Mouse (Mus musculus): ENCODE measurements at regions not wholly inside any gene's neighbourhood (a gene's known extent, or its start where the extent isn't known, plus 50 kb on each side); places are given as distances from the start of the nearest gene placed in this dataset.

DNA sequence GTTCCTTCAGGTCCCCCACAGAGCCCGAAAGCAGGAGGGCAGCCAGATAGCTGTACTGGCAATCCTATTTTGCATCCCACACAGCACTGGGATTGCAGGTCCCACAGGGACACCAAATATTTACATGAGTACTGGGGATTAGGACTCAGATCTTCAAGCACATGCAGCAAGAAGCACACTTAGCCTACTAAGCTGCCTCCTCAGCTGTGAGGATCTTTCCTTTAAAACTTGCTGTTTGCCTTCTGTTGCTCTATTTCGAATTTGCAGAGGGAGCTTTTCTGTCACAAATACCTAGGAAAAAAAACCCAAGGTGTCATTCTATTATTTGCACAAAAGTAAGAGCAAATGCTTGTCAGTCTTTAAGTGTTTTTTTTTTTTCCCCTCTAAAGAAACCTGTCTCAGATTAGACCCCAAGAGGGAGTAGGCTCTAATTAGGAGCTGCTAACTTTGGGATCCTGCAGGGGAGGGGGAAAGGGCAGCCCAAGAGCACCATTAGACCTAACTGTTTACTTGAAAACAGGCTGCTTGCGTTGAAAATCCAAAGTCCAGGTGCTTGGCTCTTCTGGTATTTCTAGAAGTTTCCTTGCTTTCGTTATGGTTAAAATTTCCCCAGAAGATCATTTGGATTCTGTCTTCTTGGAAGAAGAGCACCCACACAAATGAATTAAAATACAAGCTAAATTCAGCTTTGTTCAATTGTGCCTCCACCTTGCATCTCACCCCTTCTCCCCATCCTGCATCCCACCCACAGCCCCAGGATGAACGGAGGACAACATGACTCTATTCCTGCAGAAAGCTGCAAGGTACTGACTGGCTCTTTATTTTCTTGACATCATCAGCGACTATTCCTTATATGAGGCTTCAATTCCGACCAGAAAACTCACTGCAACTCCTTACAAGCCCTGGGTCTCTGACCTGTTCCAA is 215.5 kb downstream of the Kcnj2 start:
- WGBS: 66% methylated on average over 7 of the region's 7 CpGs
- Histone ChIP-seq H3K36me3 (no peaks in the 10 kb centered on the region), H3K4me2 (no peak overlapping the region), H3K9me3 (replicated peaks) (no peaks in the 10 kb centered on the region), H3K4me1 (no peaks in the 10 kb centered on the region), H3K4me3 (replicated peaks) (no peak overlapping the region), H3K9ac (replicated peaks) (no peak overlapping the region), H3K27ac (replicated peaks) (no peak overlapping the region), H3K27me3 (replicated peaks) (no peaks in the 10 kb centered on the region)
- no peak for ATAC-seq (ENCODE audit: low FRiP score)

DNA sequence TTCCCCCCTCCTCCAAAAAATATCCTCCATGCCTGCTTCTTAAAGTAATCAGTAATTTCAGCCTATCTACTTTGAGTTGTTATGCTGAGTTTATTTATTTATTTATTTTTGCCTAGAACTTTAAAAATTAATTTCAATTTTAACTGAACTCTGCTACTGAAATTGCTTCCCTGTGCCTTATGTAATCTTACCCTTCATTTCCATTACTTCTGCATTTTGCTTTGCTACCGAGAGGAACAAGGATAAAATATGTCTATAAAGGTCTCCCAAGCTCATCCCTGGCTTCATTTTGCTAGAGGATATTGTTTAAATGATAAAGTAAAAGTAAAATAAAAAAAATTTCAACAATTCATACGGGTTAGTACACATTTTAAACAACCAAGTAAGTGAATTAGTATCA is 216.3 kb downstream of the Kcnj2 start:
- no peak overlapping the region for H3K9ac ChIP-seq (replicated peaks)
- H3K27ac ChIP-seq (replicated peaks): no peak overlapping the region
- H3K9me3 ChIP-seq (replicated peaks): no peaks in the 10 kb centered on the region
- WGBS: 68% methylated on average over 2 of the region's 2 CpGs
- no peaks in the 10 kb centered on the region for H3K27me3 ChIP-seq (replicated peaks)
- ATAC-seq (ENCODE audit: low FRiP score): no peak
- H3K4me2 ChIP-seq: no peak overlapping the region
- H3K4me3 ChIP-seq (replicated peaks): no peak overlapping the region
- H3K4me1 ChIP-seq: no peaks in the 10 kb centered on the region
- no peaks in the 10 kb centered on the region for H3K36me3 ChIP-seq

DNA sequence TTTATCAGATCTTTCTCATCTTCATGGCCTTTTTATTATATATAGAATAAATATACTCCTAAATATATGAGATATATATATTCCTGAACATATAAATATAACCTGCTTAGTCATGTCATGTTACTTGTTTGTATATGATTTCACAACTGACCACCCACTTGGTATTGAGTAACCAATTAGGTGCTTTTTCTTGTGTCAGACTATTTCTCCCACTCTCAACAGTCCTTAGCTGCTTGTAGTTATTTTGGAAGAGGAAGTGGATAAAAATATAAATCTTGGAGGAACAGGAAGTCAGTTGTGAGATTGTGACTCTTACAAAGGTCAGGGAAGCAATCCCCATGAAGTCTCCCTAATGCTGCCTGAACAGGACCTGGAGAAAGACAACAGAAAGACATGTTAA is 224.6 kb downstream of the Kcnj2 start:
- Histone ChIP-seq H3K9me3 (replicated peaks) (0 out of 2 replicates have a peak, but pooled peaks cover 6% of the 10 kb centered on the region), H3K4me2 (no peak overlapping the region), H3K9ac (replicated peaks) (no peak overlapping the region), H3K4me1 (no peaks in the 10 kb centered on the region), H3K36me3 (no peaks in the 10 kb centered on the region), H3K4me3 (replicated peaks) (no peak overlapping the region), H3K27me3 (replicated peaks) (no peaks in the 10 kb centered on the region), H3K27ac (replicated peaks) (no peak overlapping the region)
- ATAC-seq (ENCODE audit: low FRiP score): no peak

DNA sequence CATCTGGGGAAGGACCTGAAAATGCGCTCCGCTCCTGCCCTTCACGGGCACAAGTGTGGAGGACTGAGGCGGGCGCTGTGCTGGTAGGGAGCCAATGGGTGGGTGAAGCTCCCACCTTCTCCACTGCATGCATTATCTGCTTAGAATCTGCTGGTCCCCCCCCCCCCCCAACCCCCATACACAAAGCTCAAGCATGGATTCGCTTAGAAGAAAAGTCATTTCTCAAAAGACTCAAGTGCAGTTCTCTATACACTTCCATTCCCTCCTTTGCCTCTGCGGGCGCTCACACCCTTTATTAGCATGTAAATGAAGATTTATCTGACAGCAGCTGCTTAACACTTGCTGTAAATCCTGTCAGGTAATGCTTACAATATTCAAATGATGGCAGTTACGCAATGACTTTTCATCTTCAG is 230.4 kb downstream of the Kcnj2 start:
- Histone ChIP-seq H3K9me3 (replicated peaks) (0 out of 2 replicates have a peak, but pooled peaks cover 6% of the 10 kb centered on the region), H3K9ac (replicated peaks) (no peak overlapping the region), H3K4me1 (peaks cover 8% of the 10 kb centered on the region), H3K36me3 (no peaks in the 10 kb centered on the region), H3K27me3 (replicated peaks) (no peaks in the 10 kb centered on the region), H3K27ac (replicated peaks) (no peak overlapping the region), H3K4me3 (replicated peaks) (peak overlapping the region; percentile 15; the same call in 1 of the 2 replicates), H3K4me2 (peak overlapping the region; percentile 52)
- ATAC-seq (ENCODE audit: low FRiP score): no peak
- 11% methylated on average over 9 of the region's 9 CpGs for WGBS

DNA sequence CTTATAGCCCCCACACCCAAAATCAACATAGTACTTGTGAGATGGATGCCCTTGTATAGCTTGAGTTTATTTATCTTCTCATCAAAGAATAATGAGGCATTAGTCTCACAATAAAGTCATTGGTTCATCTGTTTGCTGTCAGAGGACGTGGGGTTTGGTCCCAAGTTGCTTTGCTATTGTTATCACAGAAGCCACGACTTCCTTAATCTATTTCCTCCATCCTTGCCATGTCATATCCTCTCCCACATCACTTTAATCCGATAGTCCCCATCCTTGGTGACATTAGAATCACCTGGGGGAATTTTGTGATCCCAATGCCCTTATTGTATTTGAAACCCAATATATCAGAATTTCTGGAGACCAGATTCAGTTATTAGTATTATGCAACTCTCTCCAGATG is 246.8 kb downstream of the Kcnj2 start:
- H3K4me2 ChIP-seq: no peak overlapping the region
- H3K9ac ChIP-seq (replicated peaks): no peak overlapping the region
- H3K9me3 ChIP-seq (replicated peaks): no peaks in the 10 kb centered on the region
- H3K27ac ChIP-seq (replicated peaks): no peak overlapping the region
- no peak overlapping the region for H3K4me3 ChIP-seq (replicated peaks)
- no peaks in the 10 kb centered on the region for H3K4me1 ChIP-seq
- WGBS: 53% methylated on average over 3 of the region's 3 CpGs
- H3K27me3 ChIP-seq (replicated peaks): no peaks in the 10 kb centered on the region
- H3K36me3 ChIP-seq: no peaks in the 10 kb centered on the region
- ATAC-seq (ENCODE audit: low FRiP score): no peak

DNA sequence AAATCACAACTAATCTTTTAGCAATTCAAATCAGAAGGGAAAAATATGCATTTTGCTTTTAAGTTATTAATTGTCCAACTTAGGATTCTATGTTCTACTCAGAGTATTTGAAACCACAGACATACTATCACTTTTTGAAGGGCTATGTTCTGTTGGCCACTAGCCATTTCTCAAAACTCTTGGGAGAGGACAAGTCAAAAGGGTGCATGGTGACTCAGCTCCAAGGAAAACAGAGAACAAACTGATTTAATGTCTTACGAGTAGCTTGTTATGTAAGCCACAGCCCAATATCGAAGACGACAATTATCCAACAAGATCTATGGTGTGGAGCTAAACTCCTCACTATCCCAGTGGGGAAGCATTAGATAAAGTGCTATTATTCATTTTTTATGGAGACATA is 247.6 kb downstream of the Kcnj2 start:
- Histone ChIP-seq H3K27me3 (replicated peaks) (no peaks in the 10 kb centered on the region), H3K4me1 (no peaks in the 10 kb centered on the region), H3K27ac (replicated peaks) (no peak overlapping the region), H3K4me3 (replicated peaks) (no peak overlapping the region), H3K9ac (replicated peaks) (no peak overlapping the region), H3K36me3 (no peaks in the 10 kb centered on the region), H3K9me3 (replicated peaks) (no peaks in the 10 kb centered on the region), H3K4me2 (no peak overlapping the region)
- no peak for ATAC-seq (ENCODE audit: low FRiP score)
- 44% methylated on average over 3 of the region's 3 CpGs for WGBS

DNA sequence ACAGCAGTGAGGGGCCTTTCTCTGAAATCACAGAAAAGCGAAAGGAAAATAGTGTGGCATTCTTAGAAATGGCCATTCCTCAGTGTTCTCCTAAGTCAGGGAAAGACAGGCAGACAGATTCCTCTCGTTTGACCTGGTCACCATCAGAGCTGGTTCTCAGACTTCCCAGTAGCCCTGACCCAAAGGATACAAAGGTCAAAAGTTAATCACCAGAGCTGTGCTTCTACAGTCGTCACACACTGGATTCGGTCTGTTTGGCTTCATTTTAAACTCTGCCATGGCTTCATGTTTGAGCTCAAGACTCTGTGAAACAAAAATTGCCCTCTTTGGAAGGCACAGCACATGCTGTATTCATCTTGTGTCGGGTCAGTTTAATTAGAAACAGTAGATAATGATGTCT is 255.6 kb downstream of the Kcnj2 start:
- H3K4me1 ChIP-seq: no peaks in the 10 kb centered on the region
- H3K9me3 ChIP-seq (replicated peaks): no peaks in the 10 kb centered on the region
- ATAC-seq (ENCODE audit: low FRiP score): no peak
- H3K27ac ChIP-seq (replicated peaks): no peak overlapping the region
- WGBS: 60% methylated on average over 5 of the region's 5 CpGs
- no peaks in the 10 kb centered on the region for H3K27me3 ChIP-seq (replicated peaks)
- no peaks in the 10 kb centered on the region for H3K36me3 ChIP-seq
- no peak overlapping the region for H3K9ac ChIP-seq (replicated peaks)
- no peak overlapping the region for H3K4me2 ChIP-seq
- H3K4me3 ChIP-seq (replicated peaks): no peak overlapping the region

DNA sequence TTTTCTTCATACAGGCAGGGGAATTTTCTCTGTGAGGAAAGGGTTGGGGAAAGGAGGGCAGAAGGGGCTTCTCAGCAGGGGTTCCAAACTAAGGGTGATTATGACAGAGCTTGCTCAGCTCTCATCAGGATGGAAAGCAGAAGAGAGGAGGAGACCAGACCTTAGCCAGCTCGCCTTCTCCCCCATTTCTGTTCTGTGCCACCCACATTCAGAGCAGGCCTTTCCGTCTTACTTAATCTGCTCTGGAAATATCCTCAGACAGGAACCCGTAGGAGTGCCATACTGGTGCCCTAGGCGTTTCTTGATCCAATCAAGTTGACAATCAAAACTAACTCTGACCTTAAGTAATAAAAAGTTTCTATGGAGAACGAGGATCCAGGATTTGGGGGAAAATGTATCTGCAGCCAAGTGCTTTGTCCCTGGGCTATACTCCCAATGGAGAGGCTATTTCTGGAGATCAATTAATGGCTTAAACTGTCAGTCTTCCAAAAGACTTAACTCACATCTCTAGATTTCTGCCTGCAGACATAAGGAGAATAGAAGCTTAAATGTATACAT is 258.6 kb downstream of the Kcnj2 start:
- ATAC-seq (ENCODE audit: low FRiP score): no peak
- no peaks in the 10 kb centered on the region for H3K4me1 ChIP-seq
- H3K4me3 ChIP-seq (replicated peaks): no peak overlapping the region
- no peaks in the 10 kb centered on the region for H3K9me3 ChIP-seq (replicated peaks)
- H3K9ac ChIP-seq (replicated peaks): no peak overlapping the region
- H3K36me3 ChIP-seq: no peaks in the 10 kb centered on the region
- no peak overlapping the region for H3K27ac ChIP-seq (replicated peaks)
- WGBS: 92% methylated on average over 5 of the region's 5 CpGs
- H3K4me2 ChIP-seq: no peak overlapping the region
- no peaks in the 10 kb centered on the region for H3K27me3 ChIP-seq (replicated peaks)

DNA sequence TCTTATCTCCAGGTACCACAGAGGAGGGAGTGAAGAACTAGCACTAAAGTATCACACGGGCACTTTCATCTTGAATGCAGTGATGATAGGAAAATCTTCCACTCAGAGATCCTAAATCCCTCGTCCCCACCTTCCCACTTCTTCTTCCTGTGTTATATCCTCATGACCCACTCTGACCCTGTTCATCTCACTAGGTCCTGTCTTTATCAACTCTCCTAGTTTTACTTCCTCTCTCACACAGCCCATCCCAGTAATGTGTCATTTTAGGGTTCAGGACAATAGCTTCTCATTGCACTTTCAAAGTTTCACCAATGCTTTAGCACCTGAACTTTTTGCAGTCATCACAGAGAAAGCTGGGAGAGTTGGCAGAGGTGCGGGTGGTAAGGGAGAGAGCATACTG is 261.0 kb downstream of the Kcnj2 start:
- ATAC-seq (ENCODE audit: low FRiP score): no peak
- 87% methylated on average over 3 of the region's 3 CpGs for WGBS
- H3K27ac ChIP-seq (replicated peaks): no peak overlapping the region

DNA sequence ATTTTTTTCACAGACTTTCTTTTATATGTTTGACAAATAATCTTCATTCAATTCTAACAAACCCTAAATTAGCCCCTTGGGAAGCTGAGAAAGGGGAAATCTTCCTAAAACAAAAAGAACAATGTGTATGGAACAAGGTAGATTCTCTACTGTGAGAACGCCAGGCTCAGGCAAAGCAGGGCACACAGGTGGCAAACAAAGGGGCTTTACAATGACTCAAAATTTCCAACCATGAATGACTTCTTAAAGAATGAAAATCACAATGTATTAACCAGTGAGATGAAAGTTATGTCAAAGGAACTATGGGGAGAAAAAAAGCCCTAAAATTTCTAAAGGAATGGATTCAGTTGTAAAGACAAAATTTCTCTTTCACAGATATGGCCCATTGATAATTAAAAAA is 262.3 kb downstream of the Kcnj2 start:
- H3K36me3 ChIP-seq: no peaks in the 10 kb centered on the region
- no peaks in the 10 kb centered on the region for H3K4me1 ChIP-seq
- no peaks in the 10 kb centered on the region for H3K27me3 ChIP-seq (replicated peaks)
- WGBS: 70% methylated on average over 1 of the region's 1 CpGs
- H3K9ac ChIP-seq (replicated peaks): no peak overlapping the region
- no peak overlapping the region for H3K4me3 ChIP-seq (replicated peaks)
- ATAC-seq (ENCODE audit: low FRiP score): no peak
- H3K27ac ChIP-seq (replicated peaks): no peak overlapping the region
- no peaks in the 10 kb centered on the region for H3K9me3 ChIP-seq (replicated peaks)
- H3K4me2 ChIP-seq: no peak overlapping the region

More for the DNA sequence above, 261.0 kb downstream of the Kcnj2 start:
- Histone ChIP-seq H3K9ac (replicated peaks) (no peak overlapping the region), H3K9me3 (replicated peaks) (no peaks in the 10 kb centered on the region), H3K4me3 (replicated peaks) (no peak overlapping the region), H3K4me1 (no peaks in the 10 kb centered on the region), H3K27me3 (replicated peaks) (no peaks in the 10 kb centered on the region), H3K36me3 (no peaks in the 10 kb centered on the region), H3K4me2 (no peak overlapping the region)

DNA sequence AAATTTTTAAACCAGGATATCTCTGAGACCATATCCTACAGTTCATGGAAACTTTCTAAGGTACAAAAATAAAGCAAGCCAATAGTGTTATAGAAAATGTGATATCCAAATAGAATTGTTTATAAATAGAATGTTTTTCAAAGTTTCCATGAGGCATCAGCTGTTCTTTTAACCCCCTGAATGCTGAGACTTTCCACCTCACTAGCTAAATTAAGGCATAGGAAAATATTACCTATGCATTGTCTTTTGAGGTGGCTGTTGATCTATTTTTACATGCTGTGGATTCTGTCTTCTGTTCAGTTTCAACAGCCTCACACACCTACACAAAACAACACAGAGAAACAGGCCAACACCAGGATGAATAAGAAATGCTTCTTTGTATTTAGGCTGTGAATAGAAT is 265.6 kb downstream of the Kcnj2 start:
- Histone ChIP-seq H3K27ac (replicated peaks) (no peak overlapping the region), H3K4me3 (replicated peaks) (no peak overlapping the region), H3K4me2 (no peak overlapping the region), H3K27me3 (replicated peaks) (no peaks in the 10 kb centered on the region), H3K9ac (replicated peaks) (no peak overlapping the region), H3K9me3 (replicated peaks) (no peaks in the 10 kb centered on the region), H3K36me3 (no peaks in the 10 kb centered on the region), H3K4me1 (no peaks in the 10 kb centered on the region)
- ATAC-seq (ENCODE audit: low FRiP score): no peak

DNA sequence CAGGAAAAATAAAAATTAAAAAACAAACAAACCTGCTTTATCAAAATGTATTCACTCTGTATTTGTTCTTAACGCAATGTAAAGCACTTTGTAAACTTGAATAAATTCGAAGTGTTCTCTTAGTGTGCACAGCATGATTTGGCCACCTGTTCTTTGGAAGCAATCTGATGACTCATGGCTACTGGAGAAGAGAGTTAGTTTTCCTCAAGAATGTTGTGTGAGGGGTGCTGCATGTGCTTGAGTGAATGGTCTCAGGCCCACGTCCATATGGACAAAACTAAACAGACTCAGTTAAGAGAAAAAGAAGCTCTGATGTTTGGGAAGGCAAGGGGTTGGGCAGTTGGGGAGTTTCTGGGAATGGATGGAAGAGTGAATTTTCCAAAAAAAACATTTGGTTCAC is 267.1 kb downstream of the Kcnj2 start:
- Histone ChIP-seq H3K9ac (replicated peaks) (no peak overlapping the region), H3K4me1 (no peaks in the 10 kb centered on the region), H3K4me2 (no peak overlapping the region), H3K9me3 (replicated peaks) (no peaks in the 10 kb centered on the region), H3K4me3 (replicated peaks) (no peak overlapping the region), H3K27ac (replicated peaks) (no peak overlapping the region), H3K27me3 (replicated peaks) (no peaks in the 10 kb centered on the region), H3K36me3 (no peaks in the 10 kb centered on the region)
- 77% methylated on average over 3 of the region's 3 CpGs for WGBS
- ATAC-seq (ENCODE audit: low FRiP score): no peak

Data from neural tube, embryonic 15.5 days (tissue).